Mouse (Mus musculus) kidney, postnatal 36 days (tissue): ENCODE results near the gene Skint1.
"Not testable (repeated sequence)": the region's sequence is repeated elsewhere in the genome, so short reads cannot be mapped to it uniquely, and the experiment has no call there.

Experiments used
- DNase-seq, 2 experiments: peaks; one replicate each; pipeline ENCODE4 v3.0.0; 2021 to 2022; ENCODE audit warnings: mixed read lengths in 2 of 2

Gene Skint1

GRCm38 (mm10) chr4:112005969-112006368 lies at the start of gene Skint1:
Gene Skint1 (plus strand): TSS chr4:112006269.
- no peak for DNase-seq

DNA sequence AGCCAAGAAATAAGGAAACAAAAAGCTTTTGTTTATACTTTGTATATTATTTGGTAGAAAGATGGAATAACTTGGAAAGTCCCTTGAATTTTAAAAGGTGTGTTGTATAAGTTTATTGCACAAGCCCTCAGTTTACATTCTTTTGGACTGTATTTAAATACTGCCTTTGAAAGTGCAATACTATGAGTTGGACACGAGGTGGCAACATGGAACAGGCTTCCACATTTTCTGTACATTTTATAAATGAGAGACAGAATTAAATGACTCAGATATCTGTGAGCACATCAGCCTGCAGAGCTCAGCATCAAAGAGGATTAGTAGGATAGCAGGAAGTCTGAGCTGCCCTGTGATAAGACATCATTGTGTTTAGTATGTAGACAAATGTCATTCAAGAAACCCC lies 44.8 kb upstream of the Skint1 start:
- no peak for DNase-seq

DNA sequence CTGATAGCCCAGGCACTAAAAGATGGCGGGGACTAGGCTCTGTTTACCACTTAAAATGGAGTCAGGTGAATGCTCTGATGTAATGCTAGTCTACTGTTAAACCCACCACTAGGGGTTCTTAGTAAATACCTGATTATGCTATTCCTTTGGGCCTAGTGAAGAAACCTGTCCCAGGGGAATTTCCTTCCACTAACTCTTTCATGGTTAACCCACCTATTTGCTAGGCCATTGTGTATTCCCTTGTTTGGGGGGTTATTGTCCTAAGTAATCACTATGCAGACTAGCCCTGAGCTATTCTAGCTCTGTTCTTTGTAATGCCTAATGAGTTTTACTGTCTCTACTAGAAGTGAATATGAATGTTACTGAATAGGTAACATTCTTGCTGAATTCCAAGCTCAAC lies 42.8 kb upstream of the Skint1 start:
- not testable (repeated sequence) for DNase-seq

- DNase-seq = no peak
Measured at GRCm38 (mm10) chr4:111963669-111964068, 42.4 kb upstream of the Skint1 start.

DNA sequence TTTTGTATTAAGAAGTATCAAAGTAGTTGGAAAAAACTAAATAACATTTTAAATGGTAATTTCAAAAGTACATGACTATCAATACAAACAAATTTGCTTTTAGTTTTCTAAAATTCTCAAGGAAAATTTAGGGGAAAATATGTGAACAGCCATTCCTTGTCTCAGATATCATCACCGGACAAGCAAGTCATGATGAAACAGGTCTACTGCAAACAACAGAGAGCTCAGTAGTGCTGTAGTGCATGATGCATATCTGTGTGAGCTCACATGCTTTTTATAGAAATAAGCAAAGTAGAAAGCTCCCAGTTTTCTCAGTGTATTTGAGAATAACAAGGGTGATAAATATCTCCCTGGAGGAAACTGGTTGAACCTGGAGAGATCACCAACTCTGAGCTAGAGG lies 33.4 kb upstream of the Skint1 start, which contains the start of gene Skint7:
Skint7 (plus strand) TSS at position 301 of the 400 bp plus-strand sequence.
- no peak for DNase-seq

- no peak for DNase-seq
Measured at GRCm38 (mm10) chr4:112071716-112072115, 65.6 kb downstream of the Skint1 start, which contains the start of gene Skint4. Gene Skint4 (plus strand): TSS chr4:112072016.
